Mouse (Mus musculus): ENCODE data around the gene Fibin. TPM values are rescaled to one million over a fixed set of nuclear protein-coding genes. Genes with fewer than 3 reads are reported as not detected.

Fibin gene
- 32.7 and 33.6 TPM in 2 replicates for polyA plus RNA-seq (2016; fragmentation: Nextera tagmentation; extraction: Ambion mirVana)

GRCm38 (mm10) chr2:110362432-110363283, at the start of gene Fibin:
Gene Fibin (minus strand): TSS chr2:110363183.
- H3K27me3 ChIP-seq (replicated peaks): no peaks in the 10 kb centered on the region; the same call in 1 of the 2 replicates
- no peaks in the 10 kb centered on the region for H3K36me3 ChIP-seq
- WGBS: 2% methylated on average over 33 of the region's 33 CpGs
- H3K9me3 ChIP-seq: no peaks in the 10 kb centered on the region
- H3K27ac ChIP-seq: no peak within 1 kb of the TSS
- peak; percentile 88 for ATAC-seq (ENCODE audit: low FRiP score, low read depth)
- H3K4me2 ChIP-seq (replicated peaks): peak within 1 kb of the TSS; percentile 79
- H3K4me3 ChIP-seq: peak within 1 kb of the TSS; percentile 42
- H3K4me1 ChIP-seq: peaks cover 7% of the 10 kb centered on the region; the same call in 1 of the 2 replicates
- peak within 1 kb of the TSS; percentile 65 for H3K9ac ChIP-seq

DNA sequence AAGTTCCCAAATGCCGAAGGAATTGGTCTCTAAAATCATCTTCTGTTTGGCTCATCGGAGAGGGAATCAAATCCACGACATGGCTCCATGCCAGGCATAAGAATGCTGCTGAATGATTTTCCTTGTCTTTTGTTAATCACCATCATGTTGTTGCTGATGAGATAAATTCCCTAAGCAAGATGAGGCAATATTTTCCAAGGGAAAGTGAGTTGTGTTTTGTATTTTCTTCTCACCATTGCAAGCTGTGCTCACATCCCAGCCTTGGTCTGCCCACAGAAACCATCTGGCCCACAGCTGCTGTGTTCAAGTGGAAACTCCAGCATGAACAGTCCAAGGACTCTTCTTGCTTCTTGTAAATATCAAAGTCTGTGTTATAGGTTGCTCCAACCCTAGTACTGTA, 48.4 kb upstream of the Fibin start:
- WGBS: 89% methylated on average over 3 of the region's 3 CpGs
- ATAC-seq (ENCODE audit: low FRiP score, low read depth): no peak

DNA sequence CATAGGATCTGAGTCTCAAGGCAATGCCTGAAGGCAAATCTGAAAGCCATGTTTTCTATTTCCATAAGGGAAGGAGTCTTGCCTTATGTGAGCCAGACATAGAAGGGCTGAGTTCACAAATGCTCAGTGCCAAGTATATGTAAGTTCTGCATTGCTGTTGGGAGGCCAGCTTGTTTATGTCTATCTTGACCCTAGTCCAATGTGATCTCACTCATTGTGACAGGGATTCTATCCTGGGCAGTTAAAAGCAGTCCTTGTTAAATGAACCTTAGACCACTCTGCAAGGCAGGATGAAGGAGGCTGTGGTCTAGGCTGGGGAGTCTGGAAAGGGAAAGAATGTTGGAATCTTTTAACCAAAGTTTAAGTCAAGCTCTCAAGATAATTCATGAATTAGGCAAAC, 45.8 kb upstream of the Fibin start:
- no peak for ATAC-seq (ENCODE audit: low FRiP score, low read depth)
- Histone ChIP-seq H3K27ac (no peak overlapping the region), H3K4me1 (no peaks in the 10 kb centered on the region), H3K9ac (no peak overlapping the region), H3K27me3 (replicated peaks) (no peaks in the 10 kb centered on the region), H3K9me3 (no peaks in the 10 kb centered on the region), H3K4me2 (replicated peaks) (no peak overlapping the region), H3K4me3 (no peak overlapping the region), H3K36me3 (no peaks in the 10 kb centered on the region)

More for the DNA sequence above, 48.4 kb upstream of the Fibin start:
- Histone ChIP-seq H3K9me3 (no peaks in the 10 kb centered on the region), H3K4me2 (replicated peaks) (no peak overlapping the region), H3K9ac (no peak overlapping the region), H3K36me3 (no peaks in the 10 kb centered on the region), H3K27me3 (replicated peaks) (no peaks in the 10 kb centered on the region), H3K27ac (no peak overlapping the region), H3K4me3 (no peak overlapping the region), H3K4me1 (no peaks in the 10 kb centered on the region)

DNA sequence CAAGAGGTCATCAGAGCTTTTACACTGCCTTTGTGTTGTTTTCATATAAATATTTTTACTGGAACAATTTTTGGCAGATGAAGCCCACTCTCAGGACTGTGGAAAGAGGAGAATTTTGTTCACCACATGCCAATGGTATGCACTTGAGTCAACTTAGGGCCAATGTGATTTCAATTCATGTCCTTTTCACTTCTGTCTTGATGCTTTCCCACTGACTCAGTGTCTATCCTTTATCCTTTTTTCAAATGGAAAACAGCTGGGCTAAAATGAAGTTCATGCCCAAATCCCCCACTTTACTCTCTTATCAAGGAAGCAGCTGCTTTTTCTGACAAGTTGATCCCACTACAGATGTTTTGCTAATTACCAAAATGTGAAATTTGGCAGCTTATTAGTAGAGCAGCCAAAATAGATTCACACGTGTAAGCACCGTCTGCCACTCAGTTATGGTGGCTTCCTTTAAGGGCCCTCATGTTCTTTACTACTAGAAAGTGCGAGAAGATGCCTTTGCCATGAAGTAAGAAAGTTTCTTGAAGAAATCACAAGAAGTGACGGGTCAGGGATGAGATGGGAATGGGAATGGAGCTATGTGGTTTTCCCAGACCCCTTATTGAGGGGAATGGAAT, 29.8 kb upstream of the Fibin start:
- Histone ChIP-seq H3K36me3 (no peaks in the 10 kb centered on the region), H3K4me1 (no peaks in the 10 kb centered on the region), H3K4me3 (no peak overlapping the region), H3K4me2 (replicated peaks) (no peak overlapping the region), H3K9me3 (no peaks in the 10 kb centered on the region), H3K27ac (no peak overlapping the region), H3K9ac (no peak overlapping the region), H3K27me3 (replicated peaks) (no peaks in the 10 kb centered on the region)
- WGBS: 81% methylated on average over 4 of the region's 4 CpGs
- no peak for ATAC-seq (ENCODE audit: low FRiP score, low read depth)

DNA sequence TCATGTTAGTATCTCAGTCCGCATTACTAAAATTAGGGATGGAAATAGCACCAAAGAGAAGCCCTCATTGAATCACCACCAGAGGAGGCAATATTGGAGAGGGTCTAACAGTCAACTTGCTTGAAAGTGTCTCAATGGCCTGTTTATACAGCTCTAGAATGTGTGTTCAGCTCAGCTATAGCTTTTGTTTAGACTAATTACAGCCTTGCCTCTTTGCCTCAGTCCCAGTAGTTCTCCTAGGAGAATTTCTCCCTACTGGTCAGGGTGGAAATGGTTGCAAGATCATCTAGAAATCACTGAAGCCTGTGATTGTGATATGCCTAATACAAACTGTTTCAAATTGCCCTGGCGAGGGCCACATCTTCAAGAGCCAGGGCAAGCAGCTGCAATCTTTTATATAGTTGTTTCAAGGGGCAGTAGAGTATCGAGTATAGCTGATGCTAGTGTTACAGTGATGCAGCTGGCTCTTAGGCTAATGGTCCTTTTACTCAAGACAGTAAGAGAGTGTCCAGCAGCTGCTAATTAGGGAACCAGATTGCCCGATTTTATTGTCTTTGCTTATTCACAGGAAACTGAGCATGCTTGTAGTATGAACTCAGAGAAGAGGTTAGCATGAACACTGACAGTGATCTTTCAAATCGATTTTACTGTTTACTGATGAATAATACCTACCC, 27.9 kb upstream of the Fibin start:
- H3K27ac ChIP-seq: no peak overlapping the region
- 75% methylated on average over 5 of the region's 5 CpGs for WGBS
- no peak overlapping the region for H3K4me2 ChIP-seq (replicated peaks)
- no peaks in the 10 kb centered on the region for H3K36me3 ChIP-seq
- H3K9me3 ChIP-seq: no peaks in the 10 kb centered on the region
- H3K4me3 ChIP-seq: no peak overlapping the region
- peak; percentile 65; the same call in 1 of the 2 replicates for ATAC-seq (ENCODE audit: low FRiP score, low read depth)
- H3K4me1 ChIP-seq: no peaks in the 10 kb centered on the region
- no peaks in the 10 kb centered on the region for H3K27me3 ChIP-seq (replicated peaks)
- no peak overlapping the region for H3K9ac ChIP-seq

DNA sequence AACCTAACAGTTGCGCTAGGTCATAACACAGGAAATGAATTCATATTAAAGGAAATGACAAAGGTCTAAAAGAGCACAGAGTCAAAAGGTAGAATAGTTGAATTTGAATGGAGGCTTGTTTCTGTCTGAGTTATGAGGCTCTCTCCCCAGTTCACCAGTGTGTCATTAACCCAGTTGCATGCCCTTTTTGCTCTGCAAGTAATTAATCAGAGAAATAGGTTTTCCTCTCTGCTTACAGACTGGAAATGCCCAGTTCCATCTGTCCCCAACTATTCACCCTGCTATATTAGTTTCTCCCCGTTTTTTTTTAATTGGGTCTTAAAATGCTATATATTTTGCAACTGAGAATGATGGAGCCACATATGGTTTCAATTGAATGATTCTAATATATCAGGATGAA, 16.8 kb upstream of the Fibin start:
- Histone ChIP-seq H3K9ac (no peak overlapping the region), H3K4me3 (no peak overlapping the region), H3K9me3 (no peaks in the 10 kb centered on the region), H3K4me1 (no peaks in the 10 kb centered on the region), H3K27me3 (replicated peaks) (no peaks in the 10 kb centered on the region), H3K4me2 (replicated peaks) (no peak overlapping the region), H3K36me3 (no peaks in the 10 kb centered on the region), H3K27ac (no peak overlapping the region)
- WGBS: 51% methylated on average over 2 of the region's 2 CpGs
- no peak for ATAC-seq (ENCODE audit: low FRiP score, low read depth)

- 87% methylated on average over 1 of the region's 1 CpGs for WGBS
- no peak overlapping the region for H3K4me3 ChIP-seq
- H3K4me1 ChIP-seq: no peaks in the 10 kb centered on the region
- no peaks in the 10 kb centered on the region for H3K36me3 ChIP-seq
- no peak for ATAC-seq (ENCODE audit: low FRiP score, low read depth)
- no peak overlapping the region for H3K27ac ChIP-seq
- H3K4me2 ChIP-seq (replicated peaks): no peak overlapping the region
- no peak overlapping the region for H3K9ac ChIP-seq
- H3K27me3 ChIP-seq (replicated peaks): no peaks in the 10 kb centered on the region
- no peaks in the 10 kb centered on the region for H3K9me3 ChIP-seq
Observed at GRCm38 (mm10) chr2:110376660-110377059, 13.7 kb upstream of the Fibin start.

DNA sequence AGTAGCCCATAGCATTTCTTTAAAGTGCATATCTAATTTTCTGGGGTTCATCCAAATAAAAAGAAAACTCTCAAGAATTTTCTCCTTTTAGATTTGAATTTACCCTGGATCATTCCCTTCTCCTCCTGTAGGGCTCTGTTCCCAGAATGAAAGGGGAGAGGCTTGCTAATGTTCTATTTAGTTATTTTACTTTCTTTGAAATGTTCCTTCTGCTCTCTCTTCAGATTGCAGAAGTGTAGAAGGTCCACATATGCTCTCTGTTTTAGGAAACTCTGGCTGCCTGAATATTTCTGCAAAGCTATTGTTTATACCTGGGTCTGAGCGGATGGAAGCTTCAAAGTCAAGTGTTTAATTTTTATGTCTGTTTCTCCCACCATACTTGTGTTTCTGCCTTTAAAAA, 12.5 kb upstream of the Fibin start:
- Histone ChIP-seq H3K27ac (no peak overlapping the region), H3K36me3 (no peaks in the 10 kb centered on the region), H3K4me3 (no peak overlapping the region), H3K27me3 (replicated peaks) (no peaks in the 10 kb centered on the region), H3K4me1 (no peaks in the 10 kb centered on the region), H3K9ac (no peak overlapping the region), H3K9me3 (no peaks in the 10 kb centered on the region), H3K4me2 (replicated peaks) (no peak overlapping the region)
- ATAC-seq (ENCODE audit: low FRiP score, low read depth): no peak
- WGBS: 84% methylated on average over 1 of the region's 1 CpGs

DNA sequence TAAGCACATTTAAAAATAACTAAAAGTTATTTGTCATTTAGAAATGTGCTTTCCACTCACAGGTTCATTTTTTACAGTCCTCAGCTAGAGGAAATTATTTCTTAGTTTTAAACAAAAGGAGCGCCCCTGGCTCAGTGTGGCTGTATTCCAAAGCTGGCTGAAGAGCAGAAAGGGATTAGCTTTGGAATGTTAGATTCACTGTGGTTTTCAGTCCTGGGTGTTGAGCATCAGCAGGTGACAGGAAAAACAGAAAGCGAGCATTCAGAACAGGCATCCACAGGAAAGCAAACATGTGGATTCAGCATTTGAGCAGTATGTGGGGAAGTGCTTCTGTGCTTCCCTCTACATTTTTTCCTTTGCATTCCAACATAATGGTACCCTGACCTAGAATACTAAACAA, 10.2 kb upstream of the Fibin start:
- Histone ChIP-seq H3K9me3 (no peaks in the 10 kb centered on the region), H3K36me3 (no peaks in the 10 kb centered on the region), H3K27me3 (replicated peaks) (no peaks in the 10 kb centered on the region), H3K4me3 (no peak overlapping the region), H3K4me2 (replicated peaks) (no peak overlapping the region), H3K27ac (no peak overlapping the region), H3K9ac (no peak overlapping the region), H3K4me1 (no peaks in the 10 kb centered on the region)
- 81% methylated on average over 2 of the region's 2 CpGs for WGBS
- no peak for ATAC-seq (ENCODE audit: low FRiP score, low read depth)

- Histone ChIP-seq H3K27me3 (replicated peaks) (no peaks in the 10 kb centered on the region), H3K27ac (no peak overlapping the region), H3K4me1 (peaks cover 4% of the 10 kb centered on the region; the same call in 1 of the 2 replicates), H3K4me2 (replicated peaks) (no peak overlapping the region), H3K9me3 (no peaks in the 10 kb centered on the region), H3K4me3 (no peak overlapping the region), H3K36me3 (no peaks in the 10 kb centered on the region), H3K9ac (no peak overlapping the region)
- WGBS: 70% methylated on average over 1 of the region's 1 CpGs
- ATAC-seq (ENCODE audit: low FRiP score, low read depth): no peak
Observed at GRCm38 (mm10) chr2:110367382-110367887, 4.5 kb upstream of the Fibin start.

- Histone ChIP-seq H3K4me3 (no peak overlapping the region), H3K36me3 (no peaks in the 10 kb centered on the region), H3K9ac (no peak overlapping the region), H3K27ac (no peak overlapping the region), H3K4me1 (peaks cover 7% of the 10 kb centered on the region; the same call in 1 of the 2 replicates), H3K4me2 (replicated peaks) (no peak overlapping the region), H3K27me3 (replicated peaks) (no peaks in the 10 kb centered on the region; the same call in 1 of the 2 replicates), H3K9me3 (no peaks in the 10 kb centered on the region)
- no peak for ATAC-seq (ENCODE audit: low FRiP score, low read depth)
Observed at GRCm38 (mm10) chr2:110365401-110365800, 2.4 kb upstream of the Fibin start.

DNA sequence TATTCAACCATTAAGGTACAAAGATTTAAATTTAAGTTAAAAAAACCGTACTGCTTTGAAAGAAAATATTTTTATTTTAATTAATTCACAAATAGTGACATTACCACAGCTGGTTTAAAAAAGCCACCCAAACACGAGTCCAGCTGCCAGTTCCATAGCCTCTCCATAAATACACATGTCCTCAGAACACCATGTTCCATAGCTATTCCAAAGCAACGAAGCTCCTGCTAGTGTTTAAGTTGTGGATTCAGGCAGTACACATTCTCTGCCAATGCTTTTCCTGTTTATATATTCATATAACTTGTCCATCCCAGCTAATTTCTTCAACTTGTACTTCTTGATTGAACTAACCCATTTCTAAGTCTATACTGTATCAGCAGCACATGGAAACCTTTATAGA, 872 bp upstream of the Fibin start:
- no peak overlapping the region for H3K9ac ChIP-seq
- no peaks in the 10 kb centered on the region for H3K9me3 ChIP-seq
- H3K4me3 ChIP-seq: no peak overlapping the region
- WGBS: 82% methylated on average over 3 of the region's 3 CpGs
- peaks cover 7% of the 10 kb centered on the region; the same call in 1 of the 2 replicates for H3K4me1 ChIP-seq
- H3K27ac ChIP-seq: no peak overlapping the region
- no peak overlapping the region for H3K4me2 ChIP-seq (replicated peaks)
- no peaks in the 10 kb centered on the region; the same call in 1 of the 2 replicates for H3K27me3 ChIP-seq (replicated peaks)
- no peaks in the 10 kb centered on the region for H3K36me3 ChIP-seq
- ATAC-seq (ENCODE audit: low FRiP score, low read depth): no peak

Data from neural tube, embryonic 12.5 days (tissue).